Mouse (Mus musculus) lung, embryonic 16.5 days (tissue): ENCODE measurements around the gene Zfp523. TPM values are rescaled to one million over a fixed set of nuclear protein-coding genes. Genes with fewer than 3 reads are reported as not detected.
A peak's percentile ranks its signal among the peaks of the same experiment; 100 is the strongest.
"Not testable (repeated sequence)": the region's sequence is repeated elsewhere in the genome, so short reads cannot be mapped to it uniquely, and the experiment has no call there.

Experiments
- ATAC-seq: fragments of 200-750 bp; cut with Nextera tagmentation; 2 replicates; pipeline ENCODE4 v1.8.0; 2017; ENCODE audit warnings: low read depth, mild to moderate bottlenecking, moderate library complexity
- H3K27ac ChIP-seq: fragments of 300-500 bp; sonication (generic); 2 replicates; pipeline ENCODE4 v1.5.1; 2014; ENCODE audit warnings: mild to moderate bottlenecking, control low read depth, low read length
- H3K27me3 ChIP-seq: fragments of 300-500 bp; sonication (generic); 2 replicates; pipeline ENCODE4 v1.6.1; 2014; ENCODE audit warnings: low read depth, low read length, mixed read lengths; ENCODE audit not compliant: control insufficient read depth, insufficient read depth
- H3K36me3 ChIP-seq: fragments of 300-500 bp; sonication (generic); 2 replicates; pipeline ENCODE4 v1.6.1; 2014; ENCODE audit warnings: low read length; ENCODE audit not compliant: control insufficient read depth, insufficient read depth
- H3K4me1 ChIP-seq: fragments of 300-500 bp; sonication (generic); replicated peaks from 2 replicates; pipeline ENCODE4 v1.6.1; 2014; ENCODE audit warnings: low read length, mixed read lengths; ENCODE audit not compliant: control insufficient read depth, insufficient read depth
- H3K4me2 ChIP-seq: fragments of 300-500 bp; sonication (generic); 2 replicates; pipeline ENCODE4 v1.6.1; 2014; ENCODE audit warnings: low read depth, low read length, control low read depth
- H3K4me3 ChIP-seq: fragments of 300-500 bp; sonication (generic); 2 replicates; pipeline ENCODE4 v1.5.1; 2014; ENCODE audit warnings: mild to moderate bottlenecking, low read length, control low read depth
- H3K9ac ChIP-seq: fragments of 300-500 bp; sonication (generic); 2 replicates; pipeline ENCODE4 v1.6.1; 2014; ENCODE audit warnings: low read length, control low read depth
- H3K9me3 ChIP-seq: fragments of 300-500 bp; sonication (generic); 2 replicates; pipeline ENCODE4 v1.6.1; 2016; ENCODE audit warnings: low read length; ENCODE audit not compliant: control insufficient read depth
- WGBS: fragments of 180-500 bp; shearing (Covaris S2); extraction: QIAGEN DNeasy Blood & Tissue Kit; methylation state at CpG from one replicate; pipeline ENCODE4 v1.1.7; 2014; 5-methylcytosine and 5-hydroxymethylcytosine counted together
- polyA plus RNA-seq: library from polyadenylated mRNA; unstranded; fragments of >200 nt; fragmentation: Nextera tagmentation; extraction: Ambion mirVana; gene quantifications from 2 replicates; pipeline ENCODE4 v1.2.1, GENCODE M21; 2015

Gene Zfp523
- polyA plus RNA-seq, 1 experiment from 2014 or later: 34.9 TPM

DNA sequence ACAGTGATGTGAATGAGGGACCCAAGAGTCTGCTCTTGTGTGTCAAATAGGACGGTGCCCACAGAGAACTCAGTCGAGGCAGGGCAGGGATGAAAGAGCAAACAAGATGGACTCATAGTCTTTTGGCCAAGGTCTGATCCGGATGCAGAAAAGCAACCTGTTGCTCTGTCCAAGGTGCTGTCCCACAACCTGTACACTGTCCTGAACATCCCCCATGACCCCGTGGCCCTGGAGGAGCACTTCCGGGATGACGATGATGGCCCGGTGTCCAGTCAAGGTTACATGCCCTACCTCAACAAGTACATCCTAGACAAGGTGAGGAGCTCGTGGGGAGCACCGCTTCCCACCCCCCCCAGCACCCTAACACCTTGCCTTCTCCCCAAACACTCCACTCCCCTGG is 39.9 kb downstream of the Zfp523 start:
- H3K9ac ChIP-seq: no peak overlapping the region
- H3K4me3 ChIP-seq: no peak overlapping the region
- no peaks in the 10 kb centered on the region for H3K9me3 ChIP-seq
- no peaks in the 10 kb centered on the region for H3K36me3 ChIP-seq
- no peak overlapping the region for H3K27ac ChIP-seq
- ATAC-seq: no peak
- H3K4me1 ChIP-seq: peaks cover 4% of the 10 kb centered on the region; the same call in 1 of the 2 replicates
- H3K4me2 ChIP-seq: no peak overlapping the region
- WGBS: 76% methylated on average over 9 of the region's 9 CpGs
- no peaks in the 10 kb centered on the region for H3K27me3 ChIP-seq

DNA sequence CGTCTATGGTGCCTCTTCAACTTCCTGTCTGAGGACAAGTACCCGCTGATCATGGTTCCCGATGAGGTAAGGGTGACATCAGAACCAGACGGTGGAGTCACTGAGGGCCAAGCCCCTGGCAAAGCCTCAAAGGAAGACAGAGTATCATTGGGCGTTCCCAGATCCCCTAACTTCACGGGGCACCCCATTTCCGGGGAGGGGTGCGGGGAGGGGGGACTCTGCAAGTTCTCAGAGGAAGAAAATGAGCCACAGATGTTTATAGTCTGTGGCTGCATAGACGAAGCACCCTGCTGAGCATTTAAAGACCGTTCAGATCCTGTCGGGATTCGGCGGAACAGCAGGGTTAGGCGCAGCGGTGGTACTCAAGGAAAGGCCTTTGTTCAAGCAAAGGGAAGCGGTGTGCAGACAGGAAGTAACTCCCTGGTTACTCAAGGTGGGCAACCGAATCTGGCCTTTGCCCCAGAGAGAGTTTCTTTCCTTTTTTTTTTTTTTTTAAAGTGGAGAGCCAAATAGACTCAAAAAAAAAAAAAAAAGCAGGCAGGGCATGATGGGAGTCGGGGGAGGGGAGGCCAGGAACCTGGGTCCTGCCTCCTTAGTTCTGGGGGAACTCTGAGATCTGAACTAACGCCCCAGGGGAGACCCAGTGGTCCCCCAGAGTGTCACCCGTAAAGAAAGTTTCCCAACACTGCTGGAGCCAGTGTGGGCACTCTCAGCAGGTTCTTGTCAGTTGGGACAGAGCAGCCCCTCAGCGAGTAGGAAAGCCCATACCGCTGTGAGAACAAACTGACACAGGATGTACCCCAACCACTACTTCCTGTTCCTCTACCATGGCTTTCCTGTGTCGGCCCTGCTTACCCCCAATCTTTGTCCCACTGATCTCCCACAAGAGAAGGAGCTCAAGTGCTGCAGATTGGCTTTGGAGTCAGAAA is 41.1 kb downstream of the Zfp523 start:
- Histone ChIP-seq H3K4me1 (peaks cover 6% of the 10 kb centered on the region; the same call in 1 of the 2 replicates), H3K36me3 (no peaks in the 10 kb centered on the region), H3K4me2 (peak overlapping the region; percentile 41), H3K9ac (no peak overlapping the region), H3K27ac (0 out of 2 replicates have a peak overlapping the region, but pooled peaks have one; percentile 24), H3K4me3 (no peak overlapping the region), H3K27me3 (no peaks in the 10 kb centered on the region), H3K9me3 (no peaks in the 10 kb centered on the region)
- 0 out of 2 replicates have a peak, but pooled peaks have one; percentile 24 for ATAC-seq
- WGBS: 17% methylated on average over 23 of the region's 23 CpGs

DNA sequence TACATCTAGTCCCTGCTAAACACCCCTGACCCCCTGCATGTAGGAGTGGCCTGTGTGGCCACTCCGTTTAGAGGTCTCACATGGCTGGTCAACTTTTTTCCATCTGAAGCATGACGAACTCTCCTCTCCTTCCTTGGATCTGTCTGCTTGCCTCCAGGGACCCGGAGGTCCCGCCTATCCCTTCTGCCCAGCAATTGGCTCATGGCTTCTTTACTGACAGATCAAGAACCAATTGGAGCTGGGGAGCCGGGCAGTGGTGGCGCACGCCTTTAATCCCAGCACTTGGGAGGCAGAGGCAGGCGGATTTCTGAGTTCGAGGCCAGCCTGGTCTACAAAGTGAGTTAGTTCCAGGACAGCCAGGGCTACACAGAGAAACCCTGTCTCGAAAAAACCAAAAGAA is 45.5 kb downstream of the Zfp523 start:
- not testable (repeated sequence) for ATAC-seq, H3K4me3 ChIP-seq, H3K9ac ChIP-seq, H3K9me3 ChIP-seq, H3K36me3 ChIP-seq, H3K27ac ChIP-seq, H3K4me2 ChIP-seq, H3K27me3 ChIP-seq
- WGBS: 91% methylated on average over 10 of the region's 10 CpGs
- peaks cover 19% of the 10 kb centered on the region for H3K4me1 ChIP-seq

DNA sequence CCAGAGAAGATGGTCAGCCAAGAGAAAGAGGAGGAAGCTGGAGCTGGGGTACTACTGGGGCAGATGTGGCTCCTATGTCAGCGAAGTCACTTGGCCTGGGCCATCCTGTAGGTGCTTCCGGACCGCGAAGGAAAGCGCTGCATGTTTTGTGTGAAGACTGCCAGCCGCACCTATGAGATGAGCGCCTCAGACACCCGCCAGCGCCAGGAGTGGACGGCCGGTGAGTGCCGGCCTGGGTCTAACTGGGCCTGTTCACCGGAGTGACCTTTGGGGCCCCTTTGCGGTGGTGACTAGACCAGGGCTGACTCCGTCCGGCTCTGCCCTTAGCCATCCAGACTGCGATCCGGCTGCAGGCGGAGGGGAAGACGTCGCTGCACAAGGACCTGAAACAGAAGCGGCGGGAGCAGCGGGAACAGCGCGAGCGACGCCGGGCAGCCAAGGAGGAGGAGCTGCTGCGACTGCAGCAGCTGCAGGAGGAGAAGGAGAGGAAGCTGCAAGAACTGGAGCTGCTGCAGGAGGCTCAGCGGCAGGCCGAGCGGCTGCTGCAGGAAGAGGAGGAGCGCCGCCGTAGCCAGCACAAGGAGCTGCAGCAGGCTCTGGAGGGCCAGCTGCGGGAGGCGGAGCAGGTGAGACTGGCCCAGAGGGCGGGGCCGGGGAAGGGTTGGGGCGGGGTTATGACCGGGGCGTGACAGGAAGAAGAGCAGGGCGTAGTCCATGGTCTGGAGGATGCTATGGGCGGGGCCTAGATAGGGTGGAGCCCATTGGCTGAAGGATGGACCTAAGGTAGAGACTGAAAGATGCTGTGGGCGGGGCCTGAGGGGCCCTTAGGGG is 46.8 kb downstream of the Zfp523 start:
- Histone ChIP-seq H3K4me2 (peak overlapping the region; percentile 92), H3K36me3 (no peaks in the 10 kb centered on the region), H3K9me3 (no peaks in the 10 kb centered on the region), H3K4me3 (peak overlapping the region; percentile 58), H3K27me3 (no peaks in the 10 kb centered on the region), H3K4me1 (peaks cover 15% of the 10 kb centered on the region), H3K27ac (peak overlapping the region; percentile 64), H3K9ac (peak overlapping the region; percentile 70)
- ATAC-seq: peak; percentile 92
- 2% methylated on average over 46 of the region's 46 CpGs for WGBS

DNA sequence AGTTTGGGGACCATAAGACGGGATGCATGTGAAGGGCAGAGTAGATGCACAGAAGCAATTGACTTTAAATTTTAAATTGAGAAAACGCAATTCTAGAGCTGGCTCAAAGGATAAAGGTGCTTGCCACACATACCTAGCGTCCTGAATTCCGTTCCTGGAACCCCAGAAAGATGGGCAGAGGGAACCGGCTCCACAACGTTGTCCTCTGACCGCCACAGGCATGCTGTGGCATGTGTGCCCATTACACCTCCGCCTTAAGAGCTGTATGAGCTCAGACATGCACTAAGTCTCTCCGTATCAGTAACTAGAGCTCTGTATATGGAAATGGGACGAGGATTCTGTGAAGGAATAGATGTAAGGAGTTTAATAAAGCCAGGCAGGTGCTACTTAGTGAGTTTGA is 47.7 kb downstream of the Zfp523 start:
- no peak overlapping the region for H3K9ac ChIP-seq
- ATAC-seq: no peak
- WGBS: 82% methylated on average over 10 of the region's 10 CpGs
- H3K4me2 ChIP-seq: no peak overlapping the region
- no peak overlapping the region for H3K4me3 ChIP-seq
- H3K27ac ChIP-seq: no peak overlapping the region
- no peaks in the 10 kb centered on the region for H3K36me3 ChIP-seq
- no peaks in the 10 kb centered on the region for H3K27me3 ChIP-seq
- H3K9me3 ChIP-seq: no peaks in the 10 kb centered on the region
- H3K4me1 ChIP-seq: peaks cover 15% of the 10 kb centered on the region

DNA sequence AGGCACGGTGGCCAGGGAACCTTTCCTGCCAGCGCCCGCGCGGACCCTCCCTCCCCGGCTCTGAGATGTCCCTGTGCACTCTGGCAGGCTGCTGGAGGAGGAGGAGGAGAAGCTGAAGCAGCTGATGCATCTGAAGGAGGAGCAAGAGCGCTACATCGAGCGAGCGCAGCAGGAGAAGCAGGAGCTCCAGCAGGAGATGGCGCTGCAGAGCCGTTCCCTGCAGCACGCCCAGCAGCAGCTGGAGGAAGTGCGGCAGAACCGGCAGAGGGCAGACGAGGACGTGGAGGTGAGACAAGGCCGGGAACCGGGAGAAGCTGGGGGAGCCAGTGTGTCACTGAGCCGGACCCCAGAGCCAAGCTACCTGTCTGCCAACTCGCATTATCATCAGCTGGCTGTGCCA is 49.1 kb downstream of the Zfp523 start:
- H3K9ac ChIP-seq: peak overlapping the region; percentile 12
- peak; percentile 66 for ATAC-seq
- H3K4me2 ChIP-seq: peak overlapping the region; percentile 59
- peaks cover 15% of the 10 kb centered on the region for H3K4me1 ChIP-seq
- H3K27ac ChIP-seq: no peak overlapping the region
- no peaks in the 10 kb centered on the region for H3K36me3 ChIP-seq
- 3% methylated on average over 21 of the region's 21 CpGs for WGBS
- no peaks in the 10 kb centered on the region for H3K27me3 ChIP-seq
- no peaks in the 10 kb centered on the region for H3K9me3 ChIP-seq
- H3K4me3 ChIP-seq: peak overlapping the region; percentile 22

DNA sequence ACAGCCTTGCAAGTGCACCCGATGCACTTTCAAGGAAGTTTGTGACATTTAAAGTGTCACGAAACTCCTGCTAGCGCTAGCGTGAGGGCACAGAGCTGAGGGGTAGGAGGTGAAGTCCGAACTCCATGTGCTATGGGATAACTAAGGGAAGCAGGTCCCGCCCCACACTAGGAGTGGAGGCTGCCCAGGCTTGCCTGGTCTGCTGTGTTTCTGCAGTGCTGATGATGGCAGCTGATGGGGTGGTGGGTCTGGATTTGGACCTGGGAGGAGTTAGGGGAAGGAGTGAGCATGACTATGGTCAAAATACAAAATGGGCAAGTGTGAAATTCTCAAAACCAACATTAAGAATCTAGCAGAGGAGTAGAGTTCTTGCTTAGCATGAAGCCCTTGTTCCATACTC is 53.6 kb downstream of the Zfp523 start:
- H3K27ac ChIP-seq: no peak overlapping the region
- 76% methylated on average over 6 of the region's 6 CpGs for WGBS
- H3K4me1 ChIP-seq: peaks cover 12% of the 10 kb centered on the region

DNA sequence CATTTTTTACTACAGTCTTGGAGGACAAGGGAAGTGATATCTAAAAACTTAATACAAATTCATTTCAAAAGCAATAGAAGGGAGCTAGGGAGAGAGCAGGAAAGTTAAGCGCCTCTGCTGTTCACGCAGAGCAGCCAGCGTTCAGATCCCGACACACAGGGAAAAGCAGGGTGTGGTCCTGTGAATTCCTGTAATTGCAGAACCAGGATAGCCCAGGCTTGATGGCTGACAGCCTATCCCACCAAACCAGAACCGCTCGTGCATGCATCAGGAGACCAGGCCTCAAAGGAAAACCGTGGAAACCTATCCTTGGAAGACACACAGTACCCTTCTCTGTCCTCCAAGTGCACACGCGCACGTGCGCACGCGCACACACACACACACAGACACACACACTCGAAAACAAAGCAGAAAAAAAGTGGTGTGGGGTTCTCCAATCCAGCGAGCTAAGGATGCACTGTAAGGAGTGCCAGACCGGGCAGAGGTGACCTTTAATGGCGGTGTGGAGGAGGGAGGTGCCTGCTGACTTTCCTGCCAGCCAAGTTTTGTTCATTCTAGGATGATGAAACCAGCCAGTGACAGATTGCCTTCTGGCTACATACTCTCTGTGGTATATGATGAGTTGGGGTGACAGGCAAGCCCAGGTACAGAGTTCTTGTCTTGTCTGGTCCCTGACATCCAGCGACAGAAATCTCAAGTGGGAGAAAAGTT is 54.3 kb downstream of the Zfp523 start:
- Histone ChIP-seq H3K27ac (no peak overlapping the region), H3K4me1 (peaks cover 8% of the 10 kb centered on the region), H3K9me3 (no peaks in the 10 kb centered on the region), H3K36me3 (no peaks in the 10 kb centered on the region), H3K27me3 (no peaks in the 10 kb centered on the region), H3K4me2 (no peak overlapping the region), H3K9ac (no peak overlapping the region), H3K4me3 (no peak overlapping the region)
- 82% methylated on average over 18 of the region's 18 CpGs for WGBS
- no peak for ATAC-seq

More for the DNA sequence above, 53.6 kb downstream of the Zfp523 start:
- no peak overlapping the region for H3K9ac ChIP-seq
- H3K4me2 ChIP-seq: no peak overlapping the region
- no peaks in the 10 kb centered on the region for H3K36me3 ChIP-seq
- H3K27me3 ChIP-seq: no peaks in the 10 kb centered on the region
- no peak for ATAC-seq
- no peak overlapping the region for H3K4me3 ChIP-seq
- H3K9me3 ChIP-seq: no peaks in the 10 kb centered on the region
